Mouse (Mus musculus): Measurements from ENCODE around the gene Pitpna. TPM values are rescaled to one million over a fixed set of nuclear protein-coding genes. Genes with fewer than 3 reads are reported as not detected.
"Not testable (repeated sequence)": the region's sequence is repeated elsewhere in the genome, so short reads cannot be mapped to it uniquely, and the experiment has no call there.

Gene Pitpna
- polyA plus RNA-seq, 1 experiment from 2014 or later, result 69.8 TPM

DNA sequence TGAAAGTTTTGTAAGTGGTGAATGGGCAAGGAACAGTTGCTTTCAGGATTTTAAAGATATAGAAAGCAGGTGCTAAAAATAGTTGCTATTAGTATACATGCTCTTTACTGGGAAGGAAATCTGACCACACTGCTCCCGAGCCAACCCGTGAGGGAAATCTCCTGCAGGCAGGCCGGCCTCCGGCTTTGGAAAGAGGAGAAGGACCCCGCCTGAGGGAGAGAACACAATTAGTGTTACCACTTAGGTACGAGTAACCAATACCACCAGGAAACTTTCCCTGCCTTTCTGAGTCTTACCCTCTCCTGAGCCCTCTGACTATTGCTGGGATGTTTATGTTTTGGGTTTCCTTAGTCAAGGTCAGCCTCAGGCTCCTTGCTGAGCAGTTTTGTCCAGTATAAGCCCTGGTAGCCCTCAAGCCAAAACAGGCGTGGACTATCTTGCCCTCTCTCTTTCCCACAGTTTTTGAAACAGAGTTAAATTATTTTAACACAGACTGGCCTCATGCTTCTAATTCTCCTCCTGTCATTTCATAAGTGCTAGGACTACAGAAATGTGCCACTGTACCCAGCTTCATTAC lies 34.9 kb upstream of the Pitpna start:
- no peak for TF ChIP-seq CTCF (IDR thresholded peaks at IDR 0.05; ENCODE audit: low read depth)
- no peak overlapping the region for H3K9ac ChIP-seq (ENCODE audit: low read depth, low read length)
- no peaks in the 10 kb centered on the region for H3K36me3 ChIP-seq (ENCODE audit: insufficient read depth, low read length)
- H3K27me3 ChIP-seq (ENCODE audit: insufficient read depth, low read length), result no peaks in the 10 kb centered on the region
- ATAC-seq (replicated peaks; ENCODE audit: low FRiP score, low read depth) (no peak), DNase-seq (ENCODE audit: low spot score) (no peak)
- H3K27ac ChIP-seq, result peak overlapping the region; percentile 84
- WGBS, result 39% methylated on average over 7 of the region's 7 CpGs
- H3K4me3 ChIP-seq (replicated peaks; ENCODE audit: low read depth, low read length), result no peak overlapping the region
- peaks cover 21% of the 10 kb centered on the region for H3K4me1 ChIP-seq (replicated peaks; ENCODE audit: insufficient read depth, low read length)
- no peak overlapping the region for H3K4me2 ChIP-seq (ENCODE audit: low read length)
- H3K9me3 ChIP-seq (replicated peaks; ENCODE audit: low read length), result no peaks in the 10 kb centered on the region

GRCm38 (mm10) chr11:75556006-75556405 lies 31.9 kb upstream of the Pitpna start:
- DNase-seq (ENCODE audit: low spot score); H3K27me3 ChIP-seq (ENCODE audit: insufficient read depth, low read length); H3K4me2 ChIP-seq (ENCODE audit: low read length); ATAC-seq (replicated peaks; ENCODE audit: low FRiP score, low read depth); H3K9ac ChIP-seq (ENCODE audit: low read depth, low read length); H3K9me3 ChIP-seq (replicated peaks; ENCODE audit: low read length); H3K27ac ChIP-seq; H3K36me3 ChIP-seq (ENCODE audit: insufficient read depth, low read length); H3K4me3 ChIP-seq (replicated peaks; ENCODE audit: low read depth, low read length): not testable (repeated sequence)
- WGBS, result 96% methylated on average over 6 of the region's 6 CpGs
- peaks cover 13% of the 10 kb centered on the region for H3K4me1 ChIP-seq (replicated peaks; ENCODE audit: insufficient read depth, low read length)

DNA sequence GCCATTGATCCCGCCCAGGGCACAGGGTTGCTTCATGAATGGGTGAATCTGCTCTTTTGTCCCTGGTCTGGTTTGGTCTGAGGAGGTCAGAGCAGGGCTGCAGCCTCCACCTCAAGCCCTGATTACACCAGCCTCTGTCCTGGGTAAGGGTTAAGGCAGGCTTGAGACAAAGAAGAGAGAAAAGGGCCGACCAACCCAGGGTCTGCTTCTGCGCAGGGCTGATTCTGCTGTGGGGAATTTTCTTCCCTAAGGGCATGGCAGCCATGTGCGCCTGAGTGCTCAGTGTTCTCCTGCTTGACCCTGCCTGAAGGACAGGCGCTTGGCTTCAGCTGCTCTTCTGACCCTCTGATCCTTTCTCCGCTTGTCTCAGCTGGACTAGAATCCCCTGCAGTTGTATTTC lies 30.8 kb upstream of the Pitpna start:
- H3K9me3 ChIP-seq (replicated peaks; ENCODE audit: low read length), result no peaks in the 10 kb centered on the region
- no peak overlapping the region for H3K9ac ChIP-seq (ENCODE audit: low read depth, low read length)
- no peak overlapping the region for H3K4me3 ChIP-seq (replicated peaks; ENCODE audit: low read depth, low read length)
- H3K27ac ChIP-seq, result 0 out of 2 replicates have a peak overlapping the region, but pooled peaks have one; percentile 19
- DNase-seq (ENCODE audit: low spot score), result no peak
- no peak for TF ChIP-seq CTCF (IDR thresholded peaks at IDR 0.05; ENCODE audit: low read depth)
- 0 out of 2 replicates have a peak, but pooled peaks cover 2% of the 10 kb centered on the region for H3K4me1 ChIP-seq (replicated peaks; ENCODE audit: insufficient read depth, low read length)
- WGBS, result 69% methylated on average over 6 of the region's 6 CpGs
- no peaks in the 10 kb centered on the region for H3K36me3 ChIP-seq (ENCODE audit: insufficient read depth, low read length)
- H3K27me3 ChIP-seq (ENCODE audit: insufficient read depth, low read length), result no peaks in the 10 kb centered on the region
- 0 out of 2 replicates have a peak, but pooled peaks have one; percentile 25 for ATAC-seq (replicated peaks; ENCODE audit: low FRiP score, low read depth)
- no peak overlapping the region for H3K4me2 ChIP-seq (ENCODE audit: low read length)

DNA sequence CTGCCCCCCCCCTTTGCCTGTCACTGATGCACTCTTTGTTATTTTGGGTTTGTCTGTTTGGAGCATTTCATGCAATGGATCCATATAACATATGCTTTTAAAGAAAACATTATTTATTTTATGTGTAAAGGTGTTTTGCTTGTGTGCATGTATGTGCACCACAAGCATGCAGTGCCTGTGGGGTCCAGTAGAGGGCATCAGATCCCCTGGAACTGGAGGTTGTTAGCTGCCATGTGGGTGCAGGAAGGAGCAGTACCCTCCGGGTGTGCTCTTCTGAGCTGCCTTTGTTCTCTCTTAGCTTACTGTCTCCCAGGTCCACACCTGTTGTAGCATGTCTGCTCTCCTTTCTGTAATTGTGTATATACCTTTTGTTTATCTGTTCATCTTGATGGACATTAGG lies 29.8 kb upstream of the Pitpna start:
- no peak overlapping the region for H3K9ac ChIP-seq (ENCODE audit: low read depth, low read length)
- H3K9me3 ChIP-seq (replicated peaks; ENCODE audit: low read length), result no peaks in the 10 kb centered on the region
- no peak overlapping the region for H3K27ac ChIP-seq
- WGBS, result 95% methylated on average over 1 of the region's 1 CpGs
- no peak overlapping the region for H3K4me2 ChIP-seq (ENCODE audit: low read length)
- TF ChIP-seq CTCF (IDR thresholded peaks at IDR 0.05; ENCODE audit: low read depth), result peak; percentile 48
- DNase-seq (ENCODE audit: low spot score) (no peak), ATAC-seq (replicated peaks; ENCODE audit: low FRiP score, low read depth) (no peak)
- no peaks in the 10 kb centered on the region for H3K36me3 ChIP-seq (ENCODE audit: insufficient read depth, low read length)
- no peak overlapping the region for H3K4me3 ChIP-seq (replicated peaks; ENCODE audit: low read depth, low read length)
- no peaks in the 10 kb centered on the region for H3K4me1 ChIP-seq (replicated peaks; ENCODE audit: insufficient read depth, low read length)
- no peaks in the 10 kb centered on the region for H3K27me3 ChIP-seq (ENCODE audit: insufficient read depth, low read length)

GRCm38 (mm10) chr11:75559870-75560504 lies 27.9 kb upstream of the Pitpna start:
- WGBS, result 89% methylated on average over 8 of the region's 8 CpGs
- Histone ChIP-seq H3K4me2 (ENCODE audit: low read length) (no peak overlapping the region), H3K27ac (no peak overlapping the region), H3K9ac (ENCODE audit: low read depth, low read length) (no peak overlapping the region), H3K4me1 (replicated peaks; ENCODE audit: insufficient read depth, low read length) (no peaks in the 10 kb centered on the region), H3K27me3 (ENCODE audit: insufficient read depth, low read length) (no peaks in the 10 kb centered on the region), H3K36me3 (ENCODE audit: insufficient read depth, low read length) (no peaks in the 10 kb centered on the region), H3K4me3 (replicated peaks; ENCODE audit: low read depth, low read length) (no peak overlapping the region), H3K9me3 (replicated peaks; ENCODE audit: low read length) (no peaks in the 10 kb centered on the region)
- no peak for ATAC-seq (replicated peaks; ENCODE audit: low FRiP score, low read depth)
- DNase-seq (ENCODE audit: low spot score), result no peak
- TF ChIP-seq CTCF (IDR thresholded peaks at IDR 0.05; ENCODE audit: low read depth), result no peak

DNA sequence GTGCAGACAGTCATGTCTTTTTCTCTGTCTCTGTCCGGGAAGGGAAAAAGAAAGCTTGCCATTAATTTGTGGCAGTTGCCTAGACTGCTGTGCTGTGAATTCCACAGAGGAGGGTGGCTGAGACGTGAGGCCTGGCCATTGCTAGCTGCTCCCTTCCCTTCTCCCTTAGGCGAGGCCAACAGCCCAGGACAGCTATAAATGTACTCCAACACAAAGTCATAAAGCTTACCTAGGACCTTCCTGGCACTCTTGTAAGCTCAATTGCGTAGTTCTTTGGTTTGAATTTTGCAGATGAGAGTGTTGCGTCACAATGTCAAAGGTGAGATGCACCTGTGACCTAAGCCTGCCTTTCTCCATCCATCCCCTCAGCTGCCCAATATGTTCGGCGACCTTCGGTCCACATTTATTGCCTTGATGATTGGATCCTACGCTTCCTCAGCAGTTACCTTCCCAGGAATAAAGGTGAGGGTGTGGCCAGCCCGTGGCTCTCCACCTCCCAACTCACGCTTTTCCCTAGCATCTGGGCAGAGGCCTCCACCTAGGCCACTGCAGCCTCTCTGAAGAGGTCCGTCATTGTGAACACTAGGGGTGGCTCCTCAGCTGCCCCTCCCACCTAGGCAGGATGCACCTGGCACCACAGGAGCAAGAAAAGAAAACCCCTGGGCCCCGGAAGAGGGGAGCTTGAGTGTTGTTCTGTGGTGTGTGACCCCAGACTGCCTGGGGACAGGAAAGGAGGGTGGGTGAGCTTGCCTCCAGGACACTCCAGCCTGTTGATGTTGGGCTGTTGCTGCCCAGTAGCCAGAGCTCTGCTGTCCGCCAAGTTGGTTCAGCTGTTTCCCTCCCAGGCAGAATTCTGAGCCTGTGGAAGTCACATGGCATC lies 27.1 kb upstream of the Pitpna start:
- H3K27me3 ChIP-seq (ENCODE audit: insufficient read depth, low read length), result no peaks in the 10 kb centered on the region
- no peaks in the 10 kb centered on the region for H3K4me1 ChIP-seq (replicated peaks; ENCODE audit: insufficient read depth, low read length)
- no peaks in the 10 kb centered on the region for H3K9me3 ChIP-seq (replicated peaks; ENCODE audit: low read length)
- H3K4me2 ChIP-seq (ENCODE audit: low read length), result no peak overlapping the region
- WGBS, result 64% methylated on average over 14 of the region's 14 CpGs
- ATAC-seq (replicated peaks; ENCODE audit: low FRiP score, low read depth) (no peak), DNase-seq (ENCODE audit: low spot score) (no peak)
- no peaks in the 10 kb centered on the region for H3K36me3 ChIP-seq (ENCODE audit: insufficient read depth, low read length)
- H3K9ac ChIP-seq (ENCODE audit: low read depth, low read length), result 0 out of 2 replicates have a peak overlapping the region, but pooled peaks have one; percentile 27
- no peak overlapping the region for H3K27ac ChIP-seq
- no peak for TF ChIP-seq CTCF (IDR thresholded peaks at IDR 0.05; ENCODE audit: low read depth)
- no peak overlapping the region for H3K4me3 ChIP-seq (replicated peaks; ENCODE audit: low read depth, low read length)

Measured in kidney, postnatal 0 days (tissue).